Mouse (Mus musculus) bone marrow macrophage, adult 2 months (primary cell): Measurements from ENCODE around the gene Cuedc2.

Experiments
- CTCF ChIP-seq: IDR thresholded peaks from 2 replicates; pipeline ENCODE4 v1.5.1; 2012; ENCODE audit warnings: low read depth, mild to moderate bottlenecking, low read length, moderate library complexity
- POLR2A ChIP-seq: IDR thresholded peaks from 2 replicates; pipeline ENCODE4 v1.6.1; 2012; ENCODE audit warnings: mild to moderate bottlenecking, low read depth, low read length, borderline replicate concordance

GRCm38 (mm10) chr19:46347146-46347545 lies 8.6 kb upstream of the Cuedc2 start:
- TF ChIP-seq CTCF (no peak), POLR2A (no peak)
